Mouse (Mus musculus) macrophage (primary cell): ENCODE measurements around the gene Large2. TPM values are rescaled to one million over a fixed set of nuclear protein-coding genes. Genes with fewer than 3 reads are reported as not detected.
"Not testable (repeated sequence)": the region's sequence is repeated elsewhere in the genome, so short reads cannot be mapped to it uniquely, and the experiment has no call there.

ENCODE experiments used
- H3K27ac ChIP-seq: fragments of 350-480 bp; formaldehyde crosslinking; 2 replicates; pipeline ENCODE4 v1.9.0; 2021
- H3K36me3 ChIP-seq: fragments of 350-480 bp; formaldehyde crosslinking; 2 replicates; pipeline ENCODE4 v1.9.0; 2021; ENCODE audit errors: inconsistent target
- H3K4me3 ChIP-seq: fragments of 350-480 bp; formaldehyde crosslinking; 2 replicates; pipeline ENCODE4 v1.9.0; 2021; ENCODE audit errors: inconsistent target
- H3K79me2 ChIP-seq: fragments of 350-480 bp; formaldehyde crosslinking; 2 replicates; pipeline ENCODE4 v1.9.0; 2021; ENCODE audit errors: inconsistent target
- WGBS: methylation state at CpG from one replicate; pipeline ENCODE4 v1.1.7; 2026; ENCODE audit warnings: inconsistent platforms; ENCODE audit not compliant: missing documents; 5-methylcytosine and 5-hydroxymethylcytosine counted together
- polyA plus RNA-seq: library from polyadenylated mRNA; stranded (reverse); fragments of 250-400 nt; gene quantifications from 3 replicates; pipeline ENCODE4 v1.2.4, GENCODE M21; 2018; ENCODE audit warnings: inconsistent platforms

The Large2 gene
- polyA plus RNA-seq, 1 experiment from 2014 or later, result not detected

GRCm38 (mm10) chr2:92399877-92400276 lies 25.2 kb upstream of the Large2 start:
- not testable (repeated sequence) for H3K4me3 ChIP-seq, H3K36me3 ChIP-seq, H3K79me2 ChIP-seq, H3K27ac ChIP-seq
- WGBS, result 90% methylated on average over 4 of the region's 4 CpGs

GRCm38 (mm10) chr2:92397436-92397835 lies 22.8 kb upstream of the Large2 start:
- 77% methylated on average over 1 of the region's 1 CpGs for WGBS

GRCm38 (mm10) chr2:92395535-92395934 lies 20.9 kb upstream of the Large2 start:
- Histone ChIP-seq H3K36me3 (no peaks in the 10 kb centered on the region), H3K79me2 (no peaks in the 10 kb centered on the region), H3K27ac (no peak overlapping the region), H3K4me3 (no peak overlapping the region)
- 89% methylated on average over 3 of the region's 3 CpGs for WGBS

More at GRCm38 (mm10) chr2:92397436-92397835, 22.8 kb upstream of the Large2 start:
- Histone ChIP-seq H3K79me2 (no peaks in the 10 kb centered on the region), H3K4me3 (no peak overlapping the region), H3K36me3 (no peaks in the 10 kb centered on the region), H3K27ac (no peak overlapping the region)

DNA sequence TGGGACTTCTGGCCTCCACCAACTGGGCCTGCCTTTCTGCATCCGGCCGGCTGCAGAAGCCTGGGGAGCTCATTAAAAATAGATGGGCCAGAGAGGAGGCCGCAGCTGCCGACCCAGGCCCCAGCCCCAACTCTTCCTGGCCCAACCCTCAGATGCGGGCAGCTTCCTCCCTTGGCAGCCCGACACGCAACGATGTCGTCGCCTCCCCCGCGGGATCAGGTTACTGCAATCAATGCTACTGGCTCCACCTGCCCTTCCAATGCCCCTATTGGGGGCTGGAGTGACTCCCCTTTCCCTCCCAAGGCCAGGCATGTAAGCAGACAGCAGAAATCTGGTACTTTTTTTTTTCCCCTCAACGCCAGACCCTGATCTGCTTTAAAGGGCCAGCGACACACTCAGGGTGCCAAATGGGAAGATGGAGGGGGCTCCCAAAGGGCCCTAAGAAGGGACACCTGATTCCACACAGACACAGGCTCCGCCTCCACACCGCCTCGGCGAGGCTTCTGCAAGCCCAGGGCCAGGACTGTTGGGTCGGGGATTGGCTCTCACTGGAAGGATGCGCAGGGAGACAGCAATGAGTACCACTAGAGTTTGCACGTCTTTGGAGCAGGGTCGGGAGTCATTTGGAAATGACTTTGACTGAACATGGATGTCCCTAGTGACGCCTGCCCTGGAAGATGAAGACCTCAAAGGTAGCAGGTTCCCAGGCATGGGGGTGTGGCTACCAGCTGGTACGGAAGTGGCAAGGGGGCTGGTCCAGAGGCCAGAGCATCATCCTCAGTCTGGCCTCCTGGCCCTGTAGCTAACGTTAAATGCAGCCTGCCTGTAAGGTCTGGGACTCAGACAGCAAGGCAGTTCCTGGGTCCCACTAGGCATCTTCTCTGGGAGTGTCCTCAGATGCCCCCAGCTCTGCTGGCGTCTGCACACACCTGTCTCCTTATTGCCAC lies 17.9 kb upstream of the Large2 start:
- H3K79me2 ChIP-seq, result no peaks in the 10 kb centered on the region
- no peak overlapping the region for H3K27ac ChIP-seq
- H3K4me3 ChIP-seq, result no peak overlapping the region
- H3K36me3 ChIP-seq, result no peaks in the 10 kb centered on the region
- 12% methylated on average over 26 of the region's 26 CpGs for WGBS

GRCm38 (mm10) chr2:92391703-92392317 lies 17.1 kb upstream of the Large2 start:
- no peak overlapping the region for H3K4me3 ChIP-seq
- no peaks in the 10 kb centered on the region for H3K79me2 ChIP-seq
- WGBS, result 59% methylated on average over 11 of the region's 11 CpGs
- H3K36me3 ChIP-seq, result no peaks in the 10 kb centered on the region
- no peak overlapping the region for H3K27ac ChIP-seq

GRCm38 (mm10) chr2:92391116-92391515 lies 16.4 kb upstream of the Large2 start:
- Histone ChIP-seq H3K4me3 (no peak overlapping the region), H3K79me2 (no peaks in the 10 kb centered on the region), H3K27ac (no peak overlapping the region), H3K36me3 (no peaks in the 10 kb centered on the region)
- 94% methylated on average over 8 of the region's 8 CpGs for WGBS

- H3K4me3 ChIP-seq, result no peak overlapping the region
- H3K36me3 ChIP-seq, result no peaks in the 10 kb centered on the region
- WGBS, result 84% methylated on average over 6 of the region's 6 CpGs
- H3K79me2 ChIP-seq, result no peaks in the 10 kb centered on the region
- H3K27ac ChIP-seq, result no peak overlapping the region
Measured at GRCm38 (mm10) chr2:92390206-92390930, 15.7 kb upstream of the Large2 start.

- H3K79me2 ChIP-seq, result no peaks in the 10 kb centered on the region
- no peak overlapping the region for H3K4me3 ChIP-seq
- H3K27ac ChIP-seq, result no peak overlapping the region
- no peaks in the 10 kb centered on the region for H3K36me3 ChIP-seq
- 42% methylated on average over 10 of the region's 10 CpGs for WGBS
Measured at GRCm38 (mm10) chr2:92389645-92390044, 15.0 kb upstream of the Large2 start.

GRCm38 (mm10) chr2:92388891-92389641 lies 14.4 kb upstream of the Large2 start:
- Histone ChIP-seq H3K4me3 (no peak overlapping the region), H3K79me2 (no peaks in the 10 kb centered on the region), H3K36me3 (no peaks in the 10 kb centered on the region), H3K27ac (no peak overlapping the region)
- 5% methylated on average over 51 of the region's 62 CpGs for whole genome bisulfite sequencing

DNA sequence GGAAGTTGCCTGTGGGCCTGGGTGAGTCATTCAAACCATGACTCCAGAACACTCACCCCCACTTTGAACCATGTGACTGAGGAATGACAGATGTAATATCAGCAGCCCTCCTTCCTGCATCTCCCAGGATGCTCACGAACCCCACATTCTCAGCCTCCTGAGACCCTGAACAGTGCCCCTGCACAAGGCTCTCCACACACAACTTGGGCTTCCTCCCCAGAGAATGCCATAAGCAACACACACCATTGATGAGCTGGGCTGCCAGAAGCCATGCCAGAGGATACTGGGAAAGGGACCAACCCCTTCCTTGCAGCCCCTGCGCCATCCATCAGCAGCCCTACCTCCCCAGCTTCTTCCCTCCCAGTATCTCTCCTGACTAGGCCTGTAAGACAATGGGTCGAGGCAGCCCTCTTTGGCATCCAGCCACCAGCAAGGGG lies 13.4 kb upstream of the Large2 start:
- H3K79me2 ChIP-seq, result no peaks in the 10 kb centered on the region
- no peak overlapping the region for H3K4me3 ChIP-seq
- 94% methylated on average over 3 of the region's 3 CpGs for WGBS
- no peaks in the 10 kb centered on the region for H3K36me3 ChIP-seq
- H3K27ac ChIP-seq, result no peak overlapping the region

DNA sequence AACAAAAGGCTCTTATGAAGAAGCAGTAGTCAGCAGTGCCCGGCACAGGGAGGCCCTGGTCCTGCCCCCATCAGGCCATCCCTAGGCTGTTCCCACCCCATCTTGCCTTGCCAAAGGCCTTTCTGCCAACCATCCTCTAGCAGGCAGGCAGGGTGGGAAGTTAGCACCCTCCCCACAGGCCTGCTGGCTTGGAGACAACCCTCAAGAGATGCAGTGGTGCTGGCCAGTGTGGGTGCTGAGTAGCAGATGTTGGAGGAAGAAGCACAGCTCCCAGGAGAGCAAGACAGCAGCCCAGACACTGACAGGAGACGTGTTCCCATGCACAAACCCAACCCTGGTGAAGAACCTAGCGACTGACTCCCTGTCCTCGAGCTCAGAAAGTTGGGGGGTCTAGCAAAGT lies 13.0 kb upstream of the Large2 start:
- WGBS, result 83% methylated on average over 4 of the region's 4 CpGs
- no peaks in the 10 kb centered on the region for H3K79me2 ChIP-seq

GRCm38 (mm10) chr2:92386821-92387570 lies 12.3 kb upstream of the Large2 start:
- H3K79me2 ChIP-seq, result no peaks in the 10 kb centered on the region
- no peak overlapping the region for H3K4me3 ChIP-seq
- H3K27ac ChIP-seq, result no peak overlapping the region
- H3K36me3 ChIP-seq, result peaks cover 5% of the 10 kb centered on the region; the same call in 1 of the 2 replicates
- 90% methylated on average over 30 of the region's 30 CpGs for WGBS

More for the DNA sequence above, 13.0 kb upstream of the Large2 start:
- Histone ChIP-seq H3K4me3 (no peak overlapping the region), H3K27ac (no peak overlapping the region), H3K36me3 (no peaks in the 10 kb centered on the region)

DNA sequence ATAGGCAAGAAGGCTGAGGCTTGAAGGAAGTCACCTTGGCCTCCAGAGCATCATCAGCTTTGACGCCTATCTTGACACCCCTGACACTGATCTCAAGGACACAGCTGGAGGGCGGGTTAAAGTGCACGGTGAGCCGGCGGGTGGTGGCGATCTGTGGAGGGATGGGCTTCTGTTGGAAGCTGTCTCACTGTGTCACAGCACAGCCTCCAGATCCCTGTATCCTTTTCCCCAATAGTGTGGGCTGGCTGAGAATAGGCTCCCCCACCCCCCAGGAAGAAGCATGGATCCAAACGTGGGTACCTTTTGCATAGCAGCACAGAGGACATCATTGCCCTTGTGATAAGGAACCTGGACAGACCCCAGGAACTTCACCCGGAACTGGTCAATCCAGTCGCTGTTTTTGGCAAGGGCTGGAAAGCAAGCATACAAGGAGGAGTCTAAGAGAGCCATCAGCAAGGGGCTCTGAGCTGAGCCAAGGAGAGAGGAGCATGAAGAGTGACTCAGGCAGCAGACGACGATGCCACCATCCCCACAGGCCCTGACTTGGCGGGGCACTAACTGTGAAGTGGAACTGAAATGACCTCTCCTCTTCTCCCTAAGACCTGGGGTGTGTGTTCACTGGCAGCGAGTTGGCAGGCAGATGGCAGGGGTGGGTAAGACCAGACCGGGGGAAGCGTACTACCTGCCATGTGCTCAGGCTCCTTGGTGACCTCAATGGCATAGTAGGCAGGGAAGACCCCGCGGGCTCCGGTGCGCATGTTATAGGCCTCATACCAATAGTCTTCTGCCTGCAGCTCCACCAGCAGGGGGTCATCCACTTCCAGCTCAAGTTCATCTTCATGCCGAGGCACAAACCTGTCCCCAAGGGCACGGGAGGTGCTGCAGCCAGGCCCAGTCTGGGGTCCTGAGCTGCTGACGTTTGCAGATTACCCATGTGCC lies 10.7 kb upstream of the Large2 start:
- Histone ChIP-seq H3K79me2 (no peaks in the 10 kb centered on the region), H3K4me3 (no peak overlapping the region), H3K36me3 (peaks cover 19% of the 10 kb centered on the region), H3K27ac (no peak overlapping the region)
- 87% methylated on average over 22 of the region's 22 CpGs for WGBS
